Mouse (Mus musculus) induced T-regulatory cell, adult 2 months (primary cell): ENCODE data around the gene Calm4.

Experiments
- DNase-seq: peaks from one replicate; pipeline ENCODE4 v3.0.0-alpha.2; 2012; ENCODE audit warnings: low read depth

Gene Calm4

DNA sequence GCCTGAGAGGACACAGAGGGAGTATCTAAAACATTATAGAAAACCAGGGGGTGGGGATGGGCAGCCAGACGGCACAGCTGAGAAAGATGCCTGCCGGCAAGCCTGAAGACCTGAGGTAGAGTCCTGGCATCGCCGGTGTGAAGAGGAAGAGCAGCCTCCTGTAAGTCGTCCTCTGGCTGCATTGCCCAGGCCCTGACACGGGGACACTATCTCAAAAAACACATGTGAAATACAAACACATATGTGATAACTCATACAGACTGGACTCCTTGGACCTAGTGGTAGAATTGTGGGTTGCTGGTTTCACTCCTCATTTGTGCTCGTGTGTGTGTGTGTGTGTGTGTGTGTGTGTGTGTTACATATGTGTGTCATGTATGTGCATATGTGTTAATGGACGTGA is 23.7 kb downstream of the Calm4 start:
- no peak for DNase-seq

- no peak for DNase-seq
These were observed 24.8 kb downstream of the Calm4 start for GRCm38 (mm10) chr13:3862325-3862724.

DNA sequence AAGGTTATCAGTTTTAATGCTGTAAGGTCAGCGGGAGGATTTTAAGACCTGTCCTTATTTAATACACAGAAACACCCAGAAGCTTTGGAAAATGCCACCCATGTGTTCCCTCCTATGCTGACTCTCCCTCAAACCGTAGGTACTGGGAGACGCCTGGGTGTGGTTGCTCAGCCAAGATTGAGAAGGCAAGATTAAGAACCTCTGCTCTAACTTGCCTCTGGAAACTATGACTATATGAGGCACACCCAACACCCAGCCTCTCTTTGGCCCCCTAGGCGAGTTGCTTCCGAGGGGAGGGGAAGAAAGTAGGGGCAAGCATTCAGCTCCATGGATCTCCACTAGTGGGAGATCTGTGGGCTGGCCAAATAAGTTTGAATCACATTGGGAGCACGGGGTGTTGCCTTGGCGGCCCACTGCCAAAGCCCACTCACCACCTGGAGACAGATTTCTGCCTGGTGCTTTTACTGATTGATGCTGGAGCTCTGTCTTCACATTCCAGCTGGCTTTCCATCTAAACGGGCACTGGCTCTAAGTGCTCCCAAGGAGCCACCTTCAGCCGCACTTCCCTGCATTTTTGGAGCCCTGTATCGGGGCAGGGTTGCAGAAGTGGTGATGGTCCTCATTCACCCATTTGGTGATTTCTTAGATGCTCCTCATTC is 25.5 kb downstream of the Calm4 start:
- DNase-seq = no peak

- peak; percentile 10 for DNase-seq
These were observed 28.2 kb downstream of the Calm4 start for GRCm38 (mm10) chr13:3865648-3866354.

DNA sequence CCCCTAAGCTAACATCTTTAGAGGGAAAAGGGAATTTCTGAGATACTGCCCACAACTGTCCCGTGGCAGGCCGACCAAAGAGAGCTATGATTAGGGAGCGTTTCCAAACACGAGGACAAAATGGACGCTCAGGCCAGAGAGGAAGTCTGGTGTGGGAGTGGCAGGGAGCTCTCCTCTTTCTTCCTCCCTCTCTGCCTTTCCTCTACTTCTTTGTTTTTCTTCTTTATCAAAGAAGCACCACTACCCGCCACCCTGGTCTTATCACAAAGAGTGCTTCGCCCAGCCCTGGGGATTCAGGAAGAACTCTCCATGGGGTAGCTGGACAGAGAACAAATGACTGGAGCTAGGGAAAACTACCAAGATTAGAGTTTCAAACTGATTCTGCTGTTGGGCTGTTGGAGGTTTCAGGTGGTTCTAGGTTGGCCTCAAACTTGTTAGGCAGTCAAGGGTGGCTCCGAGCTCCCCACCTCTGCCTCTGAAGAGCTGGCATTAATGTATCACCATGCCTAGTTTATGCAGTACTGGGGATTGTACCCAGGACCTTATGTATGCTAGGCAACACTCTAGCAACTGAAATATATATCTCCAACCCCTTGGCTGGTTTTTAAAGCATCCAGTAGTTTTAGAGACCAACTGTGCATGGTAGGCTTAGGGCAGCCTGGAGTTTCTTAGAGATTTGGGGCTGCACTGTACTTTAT is 28.9 kb downstream of the Calm4 start:
- DNase-seq = no peak

- DNase-seq = no peak
These were observed 29.6 kb downstream of the Calm4 start for GRCm38 (mm10) chr13:3867158-3867557.

- DNase-seq = no peak
These were observed 32.3 kb downstream of the Calm4 start for GRCm38 (mm10) chr13:3869901-3870300.

GRCm38 (mm10) chr13:3872832-3873231 is 35.3 kb downstream of the Calm4 start:
- no peak for DNase-seq

DNA sequence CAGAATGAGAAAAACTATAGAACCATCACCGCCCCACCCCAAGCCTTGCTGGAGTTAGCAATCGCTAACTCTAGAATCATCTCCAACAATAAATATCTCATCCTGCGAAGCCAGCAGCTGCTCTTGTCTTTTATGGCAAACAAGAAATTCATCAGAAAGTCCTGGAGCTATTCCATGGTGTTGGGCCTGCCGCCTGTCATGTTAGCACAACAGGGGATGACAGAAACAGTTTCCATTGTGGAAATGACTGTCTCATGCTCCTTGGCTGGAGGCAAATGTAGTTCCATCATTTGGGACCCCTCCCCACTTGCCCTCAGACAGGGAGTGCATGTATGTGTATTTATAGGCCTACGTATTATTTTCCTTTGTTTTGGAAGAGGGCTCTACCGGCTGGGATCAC is 38.9 kb downstream of the Calm4 start:
- DNase-seq = no peak

DNA sequence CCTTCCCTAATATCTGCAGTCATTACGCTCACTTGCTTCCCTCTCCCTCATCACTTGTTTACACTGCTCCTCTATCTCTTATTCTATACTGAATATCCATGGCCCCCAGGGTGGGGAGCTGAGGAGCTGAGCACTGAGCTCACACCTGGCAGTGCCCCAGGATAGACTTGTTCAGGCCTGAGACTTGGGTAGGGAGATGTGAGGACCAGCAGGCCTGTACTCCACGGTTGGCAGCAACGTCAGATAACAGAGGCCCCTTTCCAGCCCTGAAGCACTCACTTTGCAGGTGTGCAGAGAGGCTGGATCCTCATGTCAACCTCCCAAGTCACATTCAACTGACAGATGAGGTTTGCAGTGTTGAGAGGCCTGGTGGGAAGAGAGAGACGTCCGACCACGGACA is 39.6 kb downstream of the Calm4 start:
- DNase-seq = no peak

- DNase-seq = no peak
These were observed 40.2 kb downstream of the Calm4 start for GRCm38 (mm10) chr13:3877679-3878220.

DNA sequence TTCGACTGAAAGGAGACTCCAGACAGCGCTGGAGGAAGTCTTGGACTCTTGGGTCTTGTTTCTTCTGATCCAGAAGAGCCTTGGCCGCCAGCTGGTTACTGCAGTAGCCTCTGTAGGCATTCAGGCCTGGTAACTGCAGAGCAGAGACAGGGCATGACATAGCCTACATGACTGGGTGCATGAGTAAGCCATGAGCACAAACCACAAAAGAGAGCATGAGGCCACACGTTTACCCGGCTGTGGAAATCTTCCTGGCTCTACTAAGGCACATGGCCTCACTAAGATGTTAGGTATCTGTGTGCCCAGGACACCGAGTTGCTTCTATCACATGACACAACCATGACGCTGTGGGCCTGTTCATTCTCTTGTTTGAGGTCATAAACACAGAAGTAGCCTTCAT is 49.1 kb downstream of the Calm4 start:
- no peak for DNase-seq
